ENCODE assay signal across 7 mouse cellular contexts in genomic region chr2:31785074-31785473, GRCm38 (mm10). TPM values are rescaled to one million over a fixed set of nuclear protein-coding genes. Genes with fewer than 3 reads are reported as not detected.
DNase-seq lines count a peak whose midpoint lies in the region; ATAC-seq lines count a peak whose summit lies in the region.

No protein-coding gene starts in this region.

- no peaks in the 10 kb centered on the region for H3K27me3 ChIP-seq in intestine, embryonic 14.5 days (replicated peaks; ENCODE audit: control insufficient read depth, insufficient read depth, low read length)
- H3K27me3 ChIP-seq in midbrain, embryonic 12.5 days: no peaks in the 10 kb centered on the region

- no peaks in the 10 kb centered on the region for H3K9me3 ChIP-seq in intestine, embryonic 14.5 days (ENCODE audit: control insufficient read depth, low read length)
- H3K9me3 ChIP-seq in midbrain, embryonic 12.5 days: no peaks in the 10 kb centered on the region

- H3K4me2 ChIP-seq in intestine, embryonic 14.5 days (ENCODE audit: low read length): no peak overlapping the region
- no peak overlapping the region for H3K4me2 ChIP-seq in midbrain, embryonic 12.5 days (replicated peaks)

- 36% methylated on average over 9 of the region's 9 CpGs for WGBS in intestine, embryonic 14.5 days
- 49% methylated on average over 9 of the region's 9 CpGs for WGBS in midbrain, embryonic 12.5 days

- peak; percentile 88 for DNase-seq in adipocyte (ENCODE audit: low spot score)
- DNase-seq in cerebellum, adult 8-10 months: peak; percentile 79
- peak; percentile 74 to 75 for DNase-seq in frontal cortex, postnatal 10 days (ENCODE audit: low spot score in 2 of 2)
- peak; percentile 83 for DNase-seq in intestine, embryonic 14.5 days (ENCODE audit: low spot score)
- peak; percentile 80 to 84 for DNase-seq in left cerebral cortex, postnatal 10 days (ENCODE audit: extremely low spot score in 1 of 2, low spot score in 2 of 2)
- DNase-seq in spleen, postnatal 14 days (ENCODE audit: low spot score in 2 of 2): peak; percentile 36 to 66

- H3K36me3 ChIP-seq in intestine, embryonic 14.5 days (ENCODE audit: control insufficient read depth, insufficient read depth, low read length): peaks cover 97% of the 10 kb centered on the region
- peaks cover 82% of the 10 kb centered on the region for H3K36me3 ChIP-seq in midbrain, embryonic 12.5 days

- H3K9ac ChIP-seq in intestine, embryonic 14.5 days (ENCODE audit: low read length): no peak overlapping the region
- no peak overlapping the region for H3K9ac ChIP-seq in midbrain, embryonic 12.5 days (replicated peaks)

- H3K27ac ChIP-seq in intestine, embryonic 14.5 days (ENCODE audit: low read depth): no peak overlapping the region
- H3K27ac ChIP-seq in midbrain, embryonic 12.5 days (replicated peaks): no peak overlapping the region

- H3K4me3 ChIP-seq in intestine, embryonic 14.5 days (ENCODE audit: low read depth, low read length): no peak overlapping the region
- H3K4me3 ChIP-seq in midbrain, embryonic 12.5 days: no peak overlapping the region

- peak; percentile 51; the same call in 1 of the 2 replicates for ATAC-seq in intestine, embryonic 14.5 days (replicated peaks; ENCODE audit: low FRiP score, low TSS enrichment, low read depth)
- ATAC-seq in midbrain, embryonic 12.5 days (ENCODE audit: low FRiP score, low read depth): 0 out of 2 replicates have a peak, but pooled peaks have one; percentile 16

- no peaks in the 10 kb centered on the region for H3K4me1 ChIP-seq in intestine, embryonic 14.5 days (replicated peaks; ENCODE audit: control insufficient read depth, insufficient read depth, low read length)
- no peaks in the 10 kb centered on the region for H3K4me1 ChIP-seq in midbrain, embryonic 12.5 days

- intact Hi-C loops in left cerebral cortex, postnatal 10 days (cut with DNase I): loop anchor here (5.0 kb wide), 3 partner anchors 102 to 303 kb away; partner anchors contain the start of gene Lamc3

RNA-seq across cellular contexts. Expression of gene Qrfp, which starts 25.3 kb away (rescaled TPM):
- polyA plus RNA-seq in intestine, embryonic 14.5 days (2014; fragmentation: Nextera tagmentation; extraction: Ambion mirVana): 0.05 TPM in 1 of 2 replicates, not detected in the other
- not detected for total RNA-seq in left cerebral cortex, postnatal 10 days (2021)
- 0.09 and 0.12 TPM in 2 replicates for polyA plus RNA-seq in midbrain, embryonic 12.5 days (2016; fragmentation: Nextera tagmentation; extraction: Ambion mirVana)
